Mouse (Mus musculus) layer of hippocampus, adult 9-11 months (tissue): ENCODE results near the gene Ripor2.

Source experiments
- DNase-seq: peaks from one replicate; pipeline ENCODE4 v3.0.0; 2022

The Ripor2 gene

GRCm38 (mm10) chr13:24649099-24649498 lies 67.1 kb downstream of the Ripor2 start:
- no peak for DNase-seq

- peak; percentile 57 for DNase-seq
Observed at GRCm38 (mm10) chr13:24651018-24651417, 69.0 kb downstream of the Ripor2 start.

GRCm38 (mm10) chr13:24654919-24655635 lies 73.1 kb downstream of the Ripor2 start:
- DNase-seq = no peak

GRCm38 (mm10) chr13:24656719-24657497 lies 74.9 kb downstream of the Ripor2 start:
- no peak for DNase-seq

- DNase-seq = no peak
Observed at GRCm38 (mm10) chr13:24666763-24667162, 84.8 kb downstream of the Ripor2 start.

GRCm38 (mm10) chr13:24668556-24668955 lies 86.6 kb downstream of the Ripor2 start:
- no peak for DNase-seq

- DNase-seq = no peak
Observed at GRCm38 (mm10) chr13:24670676-24671075, 88.7 kb downstream of the Ripor2 start.

GRCm38 (mm10) chr13:24679027-24679680 lies 97.2 kb downstream of the Ripor2 start:
- DNase-seq = no peak

GRCm38 (mm10) chr13:24680951-24681350 lies 99.0 kb downstream of the Ripor2 start:
- DNase-seq = no peak

GRCm38 (mm10) chr13:24682346-24682745 lies 100.4 kb downstream of the Ripor2 start:
- DNase-seq = no peak

- DNase-seq = no peak
Observed at GRCm38 (mm10) chr13:24684503-24684902, 102.5 kb downstream of the Ripor2 start.

GRCm38 (mm10) chr13:24685846-24686245 lies 103.9 kb downstream of the Ripor2 start:
- no peak for DNase-seq

GRCm38 (mm10) chr13:24686705-24687665 lies 105.0 kb downstream of the Ripor2 start:
- DNase-seq = peak; percentile 64

GRCm38 (mm10) chr13:24693312-24693711 lies 111.3 kb downstream of the Ripor2 start:
- no peak for DNase-seq

GRCm38 (mm10) chr13:24698746-24699145 lies 116.8 kb downstream of the Ripor2 start:
- no peak for DNase-seq

GRCm38 (mm10) chr13:24702128-24702527 lies 120.1 kb downstream of the Ripor2 start:
- no peak for DNase-seq

- no peak for DNase-seq
Observed at GRCm38 (mm10) chr13:24709656-24710396, 127.8 kb downstream of the Ripor2 start.

- no peak for DNase-seq
Observed at GRCm38 (mm10) chr13:24710968-24711367, 129.0 kb downstream of the Ripor2 start.

GRCm38 (mm10) chr13:24712581-24713130 lies 130.7 kb downstream of the Ripor2 start:
- no peak for DNase-seq

- DNase-seq = peak; percentile 86
Observed at GRCm38 (mm10) chr13:24713434-24714000, 131.5 kb downstream of the Ripor2 start.

GRCm38 (mm10) chr13:24714360-24714885 lies 132.4 kb downstream of the Ripor2 start:
- no peak for DNase-seq
